Mouse (Mus musculus) ES-E14 (cell line): ENCODE results near the gene Fhod1.

Experiments
- CHD2 ChIP-seq: IDR thresholded peaks from 2 replicates; pipeline ENCODE4 v1.6.1; 2014; ENCODE audit warnings: mild to moderate bottlenecking, low read depth, low read length, inconsistent platforms
- ZNF384 ChIP-seq: IDR thresholded peaks from 2 replicates; pipeline ENCODE4 v1.6.1; 2012; ENCODE audit warnings: low read depth, low read length, inconsistent platforms

DNA sequence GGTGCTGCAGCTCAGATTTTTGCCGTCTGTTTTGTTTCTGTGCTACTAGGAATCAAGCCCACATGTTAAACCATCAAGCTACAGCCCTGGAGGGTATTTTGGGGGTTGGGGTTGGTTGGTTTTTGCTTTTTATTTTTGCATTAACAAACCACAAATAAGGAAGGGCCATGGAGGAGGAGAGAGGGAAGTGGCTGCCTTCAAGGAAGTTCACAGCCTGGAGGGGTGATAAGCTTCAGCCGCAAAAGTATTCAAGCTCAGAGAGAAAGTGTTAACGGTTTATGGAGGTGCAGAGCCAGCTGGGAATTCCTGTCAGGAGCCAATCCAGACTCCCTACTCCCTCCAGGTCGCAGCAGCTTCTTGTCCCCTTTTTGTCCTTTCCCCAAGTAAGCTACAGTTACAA lies 8.8 kb downstream of the Fhod1 start:
- TF ChIP-seq ZNF384 (no peak), CHD2 (no peak)
